Mouse (Mus musculus) heart, adult 2 months (tissue): ENCODE results near the gene Col15a1. TPM values are rescaled to one million over a fixed set of nuclear protein-coding genes. Genes with fewer than 3 reads are reported as not detected.

Experiments used
- DNase-seq, 2 experiments: peaks; one replicate each; pipeline ENCODE4 v3.0.0; 2021
- H3K27ac ChIP-seq: fragments of 200-600 bp; 2 replicates; pipeline ENCODE4 v1.8.1; 2022
- H3K27me3 ChIP-seq: fragments of 200-500 bp; 2 replicates; pipeline ENCODE4 v1.6.1; 2012; ENCODE audit warnings: mild to moderate bottlenecking, low read length, inconsistent platforms, mixed read lengths; ENCODE audit not compliant: control insufficient read depth, insufficient read depth
- H3K36me3 ChIP-seq: fragments of 200-500 bp; 2 replicates; pipeline ENCODE4 v1.6.1; 2012; ENCODE audit warnings: low read length, inconsistent platforms; ENCODE audit not compliant: control insufficient read depth, insufficient read depth
- H3K4me1 ChIP-seq: fragments of 200-500 bp; 2 replicates; pipeline ENCODE4 v1.6.1; 2011; ENCODE audit warnings: low read length; ENCODE audit not compliant: control insufficient read depth, insufficient read depth
- H3K4me3 ChIP-seq: fragments of 200-600 bp; 2 replicates; pipeline ENCODE4 v1.8.1; 2022
- H3K79me2 ChIP-seq: fragments of 200-500 bp; replicated peaks from 2 replicates; pipeline ENCODE4 v1.6.1; 2012; ENCODE audit warnings: mild to moderate bottlenecking, inconsistent platforms, low read length, moderate library complexity, mixed read lengths; ENCODE audit not compliant: control insufficient read depth, insufficient read depth
- H3K9ac ChIP-seq: fragments of 200-500 bp; 2 replicates; pipeline ENCODE4 v1.6.1; 2012; ENCODE audit warnings: low read depth, mild to moderate bottlenecking, control low read depth, inconsistent platforms, low read length, mixed read lengths
- CTCF ChIP-seq: fragments of 200-600 bp; IDR thresholded peaks from 2 replicates; pipeline ENCODE4 v1.8.1; 2022; ENCODE audit warnings: antibody characterized with exemption, mild to moderate bottlenecking, moderate library complexity
- EP300 ChIP-seq: fragments of 200-500 bp; IDR thresholded peaks from 2 replicates; pipeline ENCODE4 v1.6.1; 2011; ENCODE audit warnings: low read depth, low read length, control low read depth; ENCODE audit not compliant: insufficient read depth
- POLR2A ChIP-seq: fragments of 200-500 bp; IDR thresholded peaks from 2 replicates; pipeline ENCODE4 v1.6.1; 2011; ENCODE audit warnings: mild to moderate bottlenecking, low read depth, low read length, control low read depth; ENCODE audit not compliant: insufficient read depth
- WGBS: fragments of 180-500 bp; shearing (Covaris S2); methylation state at CpG from one replicate; pipeline ENCODE4 v1.1.7; 2018; 5-methylcytosine and 5-hydroxymethylcytosine counted together
- intact Hi-C: fragments of 180-260 bp; cut with DNase I; formaldehyde crosslinking; loops from one replicate; pipeline ENCODE4 v1.15.1; 2025
- polyA plus RNA-seq: library from polyadenylated mRNA; depleted of rRNA; stranded (reverse); fragments of >200 nt; gene quantifications from 2 replicates; pipeline ENCODE4 v1.2.3, GENCODE M21; 2012
- total RNA-seq, 2 experiments: library from RNA; stranded (reverse); gene quantifications; 2 replicates each; pipeline ENCODE4 v1.2.3; 2021

Gene Col15a1
- total and polyA plus RNA-seq, 3 experiments: 36.9 to 97.6 (median 86.4) TPM

GRCm38 (mm10) chr4:47303340-47303998 is 95.5 kb downstream of the Col15a1 start:
- no peaks in the 10 kb centered on the region for H3K36me3 ChIP-seq
- peak in 1 of 2 experiments; percentile 32 for DNase-seq
- 57% methylated on average over 5 of the region's 5 CpGs for WGBS
- no peaks in the 10 kb centered on the region for H3K4me1 ChIP-seq
- H3K4me3 ChIP-seq: no peak overlapping the region
- no peak overlapping the region for H3K9ac ChIP-seq
- no peaks in the 10 kb centered on the region for H3K27me3 ChIP-seq
- no peak for TF ChIP-seq POLR2A
- no peak for TF ChIP-seq EP300
- no peak for TF ChIP-seq CTCF
- no peaks in the 10 kb centered on the region for H3K79me2 ChIP-seq
- no peak overlapping the region for H3K27ac ChIP-seq
- intact Hi-C loops: no loop called here

DNA sequence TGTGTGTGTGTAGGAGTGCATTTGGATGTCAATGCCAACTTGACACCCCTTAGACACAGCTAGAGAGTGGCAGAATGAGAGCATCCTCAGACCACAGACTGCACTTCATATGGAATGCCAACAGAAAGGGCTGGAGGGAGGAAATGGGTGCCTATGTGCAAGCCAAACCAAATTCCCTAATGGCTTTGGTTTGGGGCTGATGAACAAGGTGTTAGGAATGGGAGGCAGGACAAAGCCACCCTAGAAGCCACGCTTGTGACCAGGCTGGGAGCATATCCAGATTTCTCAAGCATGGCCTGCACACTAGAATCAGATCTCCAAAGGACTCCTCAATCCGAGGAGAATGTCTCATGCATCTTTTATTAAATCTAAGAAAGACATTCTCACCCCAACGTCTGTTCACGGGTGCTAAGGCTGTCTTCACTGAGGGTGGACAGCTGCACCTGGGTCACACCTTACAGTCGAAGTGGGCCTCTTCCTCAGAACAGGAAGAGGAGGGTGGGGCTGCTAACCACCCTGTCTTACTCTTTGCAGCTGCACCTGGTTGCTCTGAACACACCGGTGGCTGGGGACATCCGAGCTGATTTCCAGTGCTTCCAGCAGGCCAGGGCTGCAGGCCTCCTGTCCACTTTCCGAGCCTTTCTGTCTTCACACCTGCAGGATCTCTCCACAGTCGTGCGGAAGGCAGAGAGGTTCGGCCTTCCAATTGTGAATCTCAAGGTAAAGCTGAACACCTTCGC is 102.1 kb downstream of the Col15a1 start:
- no peak for TF ChIP-seq CTCF
- Histone ChIP-seq H3K36me3 (no peaks in the 10 kb centered on the region), H3K79me2 (no peaks in the 10 kb centered on the region), H3K27me3 (no peaks in the 10 kb centered on the region), H3K4me1 (peaks cover 10% of the 10 kb centered on the region), H3K4me3 (no peak overlapping the region), H3K27ac (no peak overlapping the region), H3K9ac (no peak overlapping the region)
- no peak for DNase-seq
- intact Hi-C loops: loop anchor here (5.0 kb wide), 1 partner anchor 92 kb away; no protein-coding TSS in a partner anchor
- 85% methylated on average over 12 of the region's 12 CpGs for WGBS

GRCm38 (mm10) chr4:47310812-47311211 is 102.9 kb downstream of the Col15a1 start:
- no peaks in the 10 kb centered on the region for H3K79me2 ChIP-seq
- intact Hi-C loops: loop anchor here (5.0 kb wide), 1 partner anchor 91 kb away; no protein-coding TSS in a partner anchor
- H3K27ac ChIP-seq: no peak overlapping the region
- H3K27me3 ChIP-seq: no peaks in the 10 kb centered on the region
- H3K4me3 ChIP-seq: no peak overlapping the region
- 15% methylated on average over 6 of the region's 6 CpGs for WGBS
- no peak for TF ChIP-seq CTCF
- peak; percentile 38; the same call in 1 of the 2 replicates for TF ChIP-seq EP300
- peaks cover 14% of the 10 kb centered on the region for H3K4me1 ChIP-seq
- no peaks in the 10 kb centered on the region for H3K36me3 ChIP-seq
- peak in 1 of 2 experiments; percentile 62 for DNase-seq
- no peak overlapping the region for H3K9ac ChIP-seq

GRCm38 (mm10) chr4:47311467-47311866 is 103.5 kb downstream of the Col15a1 start:
- no peak for DNase-seq
- TF ChIP-seq POLR2A: no peak
- no peak for TF ChIP-seq EP300
- TF ChIP-seq CTCF: no peak
- H3K79me2 ChIP-seq: no peaks in the 10 kb centered on the region
- no peak overlapping the region for H3K27ac ChIP-seq
- H3K27me3 ChIP-seq: no peaks in the 10 kb centered on the region
- peaks cover 14% of the 10 kb centered on the region for H3K4me1 ChIP-seq
- intact Hi-C loops: loop anchor here (5.0 kb wide), 1 partner anchor 91 kb away; no protein-coding TSS in a partner anchor
- no peak overlapping the region for H3K4me3 ChIP-seq
- no peaks in the 10 kb centered on the region for H3K36me3 ChIP-seq
- WGBS: 90% methylated on average over 6 of the region's 6 CpGs
- H3K9ac ChIP-seq: no peak overlapping the region

- Histone ChIP-seq H3K79me2 (no peaks in the 10 kb centered on the region), H3K9ac (no peak overlapping the region), H3K27ac (no peak overlapping the region), H3K4me1 (peaks cover 16% of the 10 kb centered on the region), H3K27me3 (no peaks in the 10 kb centered on the region), H3K4me3 (no peak overlapping the region), H3K36me3 (no peaks in the 10 kb centered on the region)
- intact Hi-C loops: loop anchor here (5.0 kb wide), 1 partner anchor 90 kb away; no protein-coding TSS in a partner anchor
- 79% methylated on average over 7 of the region's 7 CpGs for WGBS
- TF ChIP-seq POLR2A: no peak
- TF ChIP-seq CTCF: no peak
- no peak for TF ChIP-seq EP300
- no peak for DNase-seq
These were observed 104.0 kb downstream of the Col15a1 start for GRCm38 (mm10) chr4:47311929-47312328.

- WGBS: 78% methylated on average over 14 of the region's 14 CpGs
- no peaks in the 10 kb centered on the region for H3K79me2 ChIP-seq
- no peaks in the 10 kb centered on the region for H3K36me3 ChIP-seq
- no peak overlapping the region for H3K4me3 ChIP-seq
- no peak overlapping the region for H3K27ac ChIP-seq
- peaks cover 16% of the 10 kb centered on the region for H3K4me1 ChIP-seq
- TF ChIP-seq POLR2A: no peak
- TF ChIP-seq CTCF: no peak
- no peak for TF ChIP-seq EP300
- no peak overlapping the region for H3K9ac ChIP-seq
- no peaks in the 10 kb centered on the region for H3K27me3 ChIP-seq
- DNase-seq: no peak
- intact Hi-C loops: loop anchor here (5.0 kb wide), 1 partner anchor 90 kb away; no protein-coding TSS in a partner anchor
These were observed 104.7 kb downstream of the Col15a1 start for GRCm38 (mm10) chr4:47312676-47313075.
